Mouse (Mus musculus) activated CD4-positive, CD25-positive, alpha-beta regulatory T cell (primary cell): Measurements from ENCODE around the gene Zfp534. TPM values are rescaled to one million over a fixed set of nuclear protein-coding genes. Genes with fewer than 3 reads are reported as not detected.

Source experiments
- polyA plus RNA-seq, 2 experiments: library from polyadenylated mRNA; unstranded; fragments of 100-300 nt; shearing (Covaris generic); gene quantifications; one replicate each; pipeline ENCODE4 v1.2.1; 2017

Gene Zfp534
- polyA plus RNA-seq = under 1 TPM in 1 of 2 experiments, not detected in 1; 0.21 TPM

DNA sequence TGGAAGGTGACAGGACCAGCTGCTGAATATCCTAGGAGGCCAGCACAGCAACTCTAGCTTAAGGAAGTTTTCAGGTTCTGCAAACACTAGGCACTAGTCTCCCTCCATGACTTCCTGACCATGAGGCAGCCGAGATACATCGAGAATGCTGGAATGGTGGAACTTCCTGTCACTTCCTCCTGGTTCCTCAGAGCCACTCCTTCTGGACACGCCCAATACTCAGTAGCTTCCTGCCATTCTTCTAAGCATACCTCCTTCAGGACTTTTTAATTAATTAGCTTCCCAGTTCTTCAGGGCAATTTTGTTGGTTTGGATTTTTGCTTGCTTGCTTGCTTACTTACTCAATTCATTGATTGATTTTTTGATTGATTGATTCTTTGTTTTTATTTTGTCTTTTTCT lies at the start of gene Zfp534:
Zfp534 (minus strand) TSS at position 101 of the 400 bp plus-strand sequence.

DNA sequence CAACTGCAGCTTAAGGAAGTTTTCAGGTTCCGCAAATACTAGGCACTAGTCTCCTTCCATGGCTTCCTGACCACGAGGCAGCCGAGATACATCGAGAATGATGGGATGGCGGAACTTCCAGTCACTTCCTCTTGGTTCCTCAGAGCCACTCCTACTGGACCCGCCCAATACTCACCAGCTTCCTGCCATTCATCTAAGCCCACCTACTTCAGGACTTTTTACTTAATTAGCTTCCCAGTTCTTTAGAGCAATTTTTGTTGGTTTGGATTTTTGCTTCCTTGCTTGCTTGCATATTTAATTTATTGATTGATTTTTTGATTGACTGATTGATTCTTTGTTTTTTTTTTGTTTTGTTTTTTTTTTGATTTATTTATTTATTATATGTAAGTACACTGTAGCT lies 59.9 kb downstream of the Zfp534 start, which contains the start of gene Zfp979:
Zfp979 (minus strand) TSS at position 101 of the 400 bp plus-strand sequence.

Other genes with a start within 250 kb of the Zfp534 start
- gene Zfp982, start 210.1 kb downstream of the Zfp534 start, polyA plus RNA-seq = 1 to 10 TPM in 1 of 2 experiments, under 1 TPM in 1; 0.97 to 1.1 TPM
- gene Gm16503, start 162.3 kb downstream of the Zfp534 start, polyA plus RNA-seq = 1 to 10 TPM in 1 of 2 experiments, under 1 TPM in 1; 0.06 to 1.6 TPM
- gene Zfp985, start 149.3 kb downstream of the Zfp534 start, polyA plus RNA-seq = 1 to 10 TPM in 1 of 2 experiments, under 1 TPM in 1; 0.74 to 1.2 TPM
- 1 to 10 TPM in 1 of 2 experiments, under 1 TPM in 1; 0.27 to 1.1 TPM for gene Zfp979, start 60.0 kb downstream of the Zfp534 start, polyA plus RNA-seq
- 10 to 100 TPM; 19.0 to 33.3 TPM for gene Zfp984, start 107.2 kb upstream of the Zfp534 start, polyA plus RNA-seq
- gene Zfp933, start 145.8 kb upstream of the Zfp534 start, polyA plus RNA-seq = 1 to 10 TPM; 3.5 to 7.6 TPM
- gene Miip, start 166.3 kb upstream of the Zfp534 start, polyA plus RNA-seq = 10 to 100 TPM; 88.4 to 90.0 TPM
- 1 to 10 TPM; 2.9 to 5.1 TPM for gene Fv1, start 166.4 kb upstream of the Zfp534 start, polyA plus RNA-seq
- 10 to 100 TPM; 31.2 to 37.0 TPM for gene Mfn2, start 202.2 kb upstream of the Zfp534 start, polyA plus RNA-seq
- gene Plod1, start 234.2 kb upstream of the Zfp534 start, polyA plus RNA-seq = 1 to 10 TPM; 3.7 to 6.4 TPM
- 100 to 1,000 TPM in 1 of 2 experiments, 10 to 100 TPM in 1; 87.3 to 120 TPM for gene 2510039O18Rik, start 238.3 kb upstream of the Zfp534 start, polyA plus RNA-seq